Mouse (Mus musculus) liver, embryonic 16.5 days (tissue): Measurements from ENCODE around the gene 4931406P16Rik. TPM values are rescaled to one million over a fixed set of nuclear protein-coding genes. Genes with fewer than 3 reads are reported as not detected.

Experiments used
- ATAC-seq: fragments of 200-750 bp; cut with Nextera tagmentation; 2 replicates; pipeline ENCODE4 v1.8.0; 2017; ENCODE audit warnings: low read depth, mild to moderate bottlenecking, moderate number of reproducible peaks, moderate library complexity
- H3K27ac ChIP-seq: fragments of 300-500 bp; sonication (generic); 2 replicates; pipeline ENCODE4 v1.5.1; 2014; ENCODE audit warnings: mild to moderate bottlenecking, low read length
- H3K27me3 ChIP-seq: fragments of 300-500 bp; sonication (generic); 2 replicates; pipeline ENCODE4 v1.6.1; 2014; ENCODE audit warnings: low read depth, low read length, mixed read lengths; ENCODE audit not compliant: control insufficient read depth, insufficient read depth
- H3K36me3 ChIP-seq: fragments of 300-500 bp; sonication (generic); 2 replicates; pipeline ENCODE4 v1.6.1; 2014; ENCODE audit warnings: mild to moderate bottlenecking; ENCODE audit not compliant: control insufficient read depth, insufficient read depth
- H3K4me1 ChIP-seq: fragments of 300-500 bp; sonication (generic); 2 replicates; pipeline ENCODE4 v1.6.1; 2014; ENCODE audit warnings: low read depth, low read length, mixed read lengths; ENCODE audit not compliant: control insufficient read depth
- H3K4me2 ChIP-seq: fragments of 300-500 bp; sonication (generic); 2 replicates; pipeline ENCODE4 v1.6.1; 2014; ENCODE audit warnings: low read depth, low read length, mixed read lengths
- H3K4me3 ChIP-seq: fragments of 300-500 bp; sonication (generic); 2 replicates; pipeline ENCODE4 v1.5.1; 2014; ENCODE audit warnings: low read depth, mild to moderate bottlenecking, low read length
- H3K9ac ChIP-seq: fragments of 300-500 bp; sonication (generic); 2 replicates; pipeline ENCODE4 v1.6.1; 2014; ENCODE audit warnings: low read depth, low read length
- H3K9me3 ChIP-seq: fragments of 300-500 bp; sonication (generic); replicated peaks from 2 replicates; pipeline ENCODE4 v1.6.1; 2016; ENCODE audit warnings: low read length; ENCODE audit not compliant: control insufficient read depth
- WGBS: fragments of 180-500 bp; shearing (Covaris S2); extraction: QIAGEN DNeasy Blood & Tissue Kit; methylation state at CpG from one replicate; pipeline ENCODE4 v1.1.7; 2014; ENCODE audit not compliant: insufficient replicate concordance; 5-methylcytosine and 5-hydroxymethylcytosine counted together
- polyA plus RNA-seq: library from polyadenylated mRNA; unstranded; fragments of >200 nt; fragmentation: Nextera tagmentation; extraction: Ambion mirVana; gene quantifications from 2 replicates; pipeline ENCODE4 v1.2.1, GENCODE M21; 2015

4931406P16Rik gene
- polyA plus RNA-seq, 1 experiment from 2014 or later = 17.0 TPM

GRCm38 (mm10) chr7:34250738-34251137 is 62.6 kb downstream of the 4931406P16Rik start, which contains the start of gene Gm6096:
TSS of gene Gm6096 (plus strand) at chr7:34251038.
- Histone ChIP-seq H3K27ac (no peak within 1 kb of the TSS), H3K9me3 (no peaks in the 10 kb centered on the region), H3K4me3 (no peak within 1 kb of the TSS), H3K9ac (no peak within 1 kb of the TSS), H3K4me1 (no peaks in the 10 kb centered on the region), H3K36me3 (peaks cover 22% of the 10 kb centered on the region), H3K4me2 (no peak within 1 kb of the TSS), H3K27me3 (no peaks in the 10 kb centered on the region)
- no peak for ATAC-seq
- WGBS = 80% methylated on average over 7 of the region's 7 CpGs

- H3K36me3 ChIP-seq = peaks cover 33% of the 10 kb centered on the region
- no peaks in the 10 kb centered on the region for H3K4me1 ChIP-seq
- H3K27me3 ChIP-seq = no peaks in the 10 kb centered on the region
- H3K4me3 ChIP-seq = no peak overlapping the region
- no peak overlapping the region for H3K4me2 ChIP-seq
- no peak for ATAC-seq
- H3K9me3 ChIP-seq = no peaks in the 10 kb centered on the region
- H3K27ac ChIP-seq = no peak overlapping the region
- no peak overlapping the region for H3K9ac ChIP-seq
- WGBS = 81% methylated on average over 3 of the region's 3 CpGs
Observed at GRCm38 (mm10) chr7:34246870-34247499, 66.4 kb downstream of the 4931406P16Rik start.

DNA sequence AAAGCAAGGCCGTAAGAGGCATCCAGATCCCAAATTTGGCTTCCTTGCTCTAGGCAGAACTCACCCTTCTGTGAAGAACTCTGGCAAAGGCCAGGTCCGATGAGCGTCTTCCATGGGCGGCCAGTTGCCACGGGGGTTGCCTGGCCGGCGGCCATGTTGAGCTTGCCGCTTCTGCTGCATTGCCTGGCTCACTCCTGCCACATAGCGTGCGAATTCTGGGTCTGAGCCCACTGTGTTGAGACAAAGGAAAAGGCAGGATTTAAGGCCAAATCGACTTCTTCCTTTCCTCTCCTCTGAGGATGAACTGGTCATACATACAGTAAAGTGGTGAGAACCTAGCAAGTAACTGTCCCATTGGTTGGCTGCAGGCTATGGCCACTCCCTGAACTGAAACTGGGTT is 71.2 kb downstream of the 4931406P16Rik start:
- H3K27ac ChIP-seq = no peak overlapping the region
- 91% methylated on average over 11 of the region's 11 CpGs for WGBS
- no peaks in the 10 kb centered on the region for H3K9me3 ChIP-seq
- H3K9ac ChIP-seq = no peak overlapping the region
- no peaks in the 10 kb centered on the region for H3K27me3 ChIP-seq
- H3K4me1 ChIP-seq = no peaks in the 10 kb centered on the region
- peaks cover 45% of the 10 kb centered on the region for H3K36me3 ChIP-seq
- no peak overlapping the region for H3K4me2 ChIP-seq
- no peak overlapping the region for H3K4me3 ChIP-seq
- ATAC-seq = no peak

DNA sequence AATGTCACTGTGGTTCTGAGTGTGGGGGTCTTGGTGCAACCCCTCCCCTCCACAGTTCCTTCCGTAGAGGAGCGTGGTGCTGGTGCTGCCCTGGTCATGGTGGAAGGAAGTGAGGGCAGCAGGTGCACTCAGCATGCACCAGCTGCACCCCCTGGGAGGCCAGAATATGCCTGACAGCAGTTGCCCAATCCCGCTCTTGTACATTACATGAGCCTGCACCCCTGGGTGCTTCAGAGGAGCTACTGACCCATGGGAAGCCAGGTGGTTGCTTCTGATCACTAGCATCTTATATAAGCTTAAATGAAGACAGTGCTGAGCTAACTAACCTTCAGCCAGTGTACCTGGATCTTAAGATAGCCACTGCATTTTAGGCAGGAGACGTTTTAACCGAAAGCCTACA is 75.3 kb downstream of the 4931406P16Rik start:
- H3K36me3 ChIP-seq = peaks cover 26% of the 10 kb centered on the region
- H3K27ac ChIP-seq = no peak overlapping the region
- WGBS = 81% methylated on average over 5 of the region's 5 CpGs
- peaks cover 15% of the 10 kb centered on the region for H3K4me1 ChIP-seq
- no peaks in the 10 kb centered on the region for H3K9me3 ChIP-seq
- H3K4me2 ChIP-seq = no peak overlapping the region
- H3K9ac ChIP-seq = no peak overlapping the region
- ATAC-seq = no peak
- no peaks in the 10 kb centered on the region for H3K27me3 ChIP-seq
- no peak overlapping the region for H3K4me3 ChIP-seq

- no peak overlapping the region for H3K4me3 ChIP-seq
- peaks cover 25% of the 10 kb centered on the region for H3K4me1 ChIP-seq
- H3K36me3 ChIP-seq = peaks cover 17% of the 10 kb centered on the region
- no peak overlapping the region for H3K9ac ChIP-seq
- no peak overlapping the region for H3K27ac ChIP-seq
- H3K27me3 ChIP-seq = no peaks in the 10 kb centered on the region
- ATAC-seq = no peak
- no peak overlapping the region for H3K4me2 ChIP-seq
- no peaks in the 10 kb centered on the region for H3K9me3 ChIP-seq
- 74% methylated on average over 5 of the region's 5 CpGs for WGBS
Observed at GRCm38 (mm10) chr7:34235602-34236001, 77.7 kb downstream of the 4931406P16Rik start.

DNA sequence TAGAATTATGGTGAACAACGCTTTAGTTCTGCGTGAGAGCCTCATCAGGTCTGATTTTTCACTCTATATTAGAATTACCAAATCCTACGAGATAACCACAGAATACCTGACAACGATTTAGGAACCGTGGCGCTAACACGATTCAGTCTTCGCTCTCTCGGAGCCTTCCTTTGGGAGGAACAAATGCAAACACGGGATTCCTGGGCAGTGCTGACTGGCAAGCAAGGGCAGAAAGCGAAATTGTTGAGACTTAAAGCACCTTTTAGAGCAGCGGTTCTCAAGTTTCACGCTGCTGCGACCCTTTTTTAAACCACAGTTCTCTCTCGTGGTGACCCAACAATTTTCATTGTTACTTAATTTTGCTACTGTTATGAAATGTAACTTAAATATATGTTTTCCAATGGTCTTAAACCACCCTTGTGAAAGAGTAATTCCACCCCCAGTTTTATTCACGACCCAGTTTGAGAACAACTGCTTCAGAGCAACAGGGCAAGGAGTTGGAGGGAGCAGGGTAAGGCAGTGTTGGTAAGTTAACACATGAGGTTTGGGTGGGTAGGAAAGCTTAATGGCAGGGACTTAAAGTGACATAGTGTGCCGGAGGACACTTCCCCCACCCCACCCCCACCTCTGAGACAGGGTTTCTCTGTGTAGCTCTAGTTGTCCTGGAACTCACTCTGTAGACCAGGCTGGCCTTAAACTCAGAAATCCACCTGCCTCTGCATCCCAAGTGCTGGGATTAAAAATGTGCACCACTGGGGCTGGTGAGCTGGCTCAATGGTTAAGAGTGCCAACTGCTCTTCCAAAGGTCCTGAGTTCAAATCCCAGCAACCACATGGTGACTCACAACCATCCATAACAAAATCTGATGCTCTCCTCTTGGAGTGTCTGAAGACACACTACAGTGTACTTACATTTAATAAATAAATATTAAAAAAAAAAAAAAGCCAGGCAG is 78.5 kb downstream of the 4931406P16Rik start:
- no peaks in the 10 kb centered on the region for H3K9me3 ChIP-seq
- H3K27me3 ChIP-seq = no peaks in the 10 kb centered on the region
- peaks cover 30% of the 10 kb centered on the region for H3K4me1 ChIP-seq
- peak overlapping the region; percentile 84 for H3K4me2 ChIP-seq
- H3K9ac ChIP-seq = peak overlapping the region; percentile 64
- H3K27ac ChIP-seq = peak overlapping the region; percentile 85
- ATAC-seq = no peak
- WGBS = under 1% methylated on average over 17 of the region's 17 CpGs
- H3K4me3 ChIP-seq = peak overlapping the region; percentile 68
- H3K36me3 ChIP-seq = peaks cover 12% of the 10 kb centered on the region

GRCm38 (mm10) chr7:34233909-34234609 is 79.3 kb downstream of the 4931406P16Rik start:
- ATAC-seq = peak; percentile 88
- Histone ChIP-seq H3K36me3 (peaks cover 12% of the 10 kb centered on the region), H3K27me3 (no peaks in the 10 kb centered on the region), H3K27ac (peak overlapping the region; percentile 85), H3K4me2 (peak overlapping the region; percentile 84), H3K9ac (peak overlapping the region; percentile 64), H3K4me1 (peaks cover 34% of the 10 kb centered on the region), H3K9me3 (no peaks in the 10 kb centered on the region), H3K4me3 (peak overlapping the region; percentile 68)
- WGBS = under 1% methylated on average over 46 of the region's 46 CpGs

- Histone ChIP-seq H3K4me1 (peaks cover 44% of the 10 kb centered on the region), H3K9ac (peak overlapping the region; percentile 62), H3K27me3 (no peaks in the 10 kb centered on the region), H3K9me3 (no peaks in the 10 kb centered on the region), H3K4me3 (peak overlapping the region; percentile 68), H3K4me2 (peak overlapping the region; percentile 84), H3K27ac (peak overlapping the region; percentile 85), H3K36me3 (peaks cover 3% of the 10 kb centered on the region; the same call in 1 of the 2 replicates)
- ATAC-seq = no peak
- WGBS = 35% methylated on average over 7 of the region's 7 CpGs
Observed at GRCm38 (mm10) chr7:34232785-34233725, 80.3 kb downstream of the 4931406P16Rik start.
